Mouse (Mus musculus) liver, embryonic 14.5 days (tissue): Measurements from ENCODE around the gene Lax1.

Source experiments
- CTCF ChIP-seq: IDR thresholded peaks from 2 replicates; pipeline ENCODE4 v1.5.1; 2016; ENCODE audit warnings: antibody characterized with exemption, low read depth, control low read depth
- EP300 ChIP-seq: IDR thresholded peaks from 2 replicates; pipeline ENCODE4 v1.6.1; 2016; ENCODE audit warnings: antibody characterized with exemption, low read depth

- TF ChIP-seq CTCF (no peak), EP300 (no peak)
These were observed 23.1 kb upstream of the Lax1 start for GRCm38 (mm10) chr1:133713009-133713370.
